Mouse (Mus musculus): ENCODE data around the gene Fignl2. TPM values are rescaled to one million over a fixed set of nuclear protein-coding genes. Genes with fewer than 3 reads are reported as not detected.

Fignl2 gene
- total and polyA plus RNA-seq, 3 experiments = 0.05 TPM; not detected in 2

DNA sequence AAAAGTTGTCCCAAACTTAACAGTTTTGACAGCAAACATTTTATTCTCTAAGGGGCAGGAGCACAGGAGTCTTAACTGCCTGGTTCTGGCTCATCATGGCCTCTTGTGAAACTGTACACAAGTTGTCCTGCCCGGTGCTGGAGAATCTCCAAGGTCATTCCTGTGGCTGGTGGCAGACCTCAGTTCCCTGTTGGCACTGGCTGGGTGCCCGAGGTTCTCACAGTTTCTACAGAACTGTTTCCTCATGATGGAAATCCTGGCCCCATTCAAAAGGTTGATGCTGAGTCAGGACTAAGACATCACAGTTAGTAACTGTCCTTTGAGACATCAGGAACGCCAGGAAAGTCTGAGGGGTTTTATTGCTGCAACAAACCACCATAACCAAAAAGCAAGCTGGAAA, 8.6 kb upstream of the Fignl2 start:
- TF ChIP-seq GATA1 (IDR thresholded peaks at IDR 0.05; ENCODE audit: borderline replicate concordance, low read length) (no peak), CTCF (IDR thresholded peaks at IDR 0.05; ENCODE audit: low read depth, low read length) (no peak)
- no peak overlapping the region for H3K4me3 ChIP-seq (ENCODE audit: low read depth, low read length)
- H3K9me3 ChIP-seq (replicated peaks) = peaks cover 70% of the 10 kb centered on the region
- ATAC-seq (ENCODE audit: extremely low read depth, insufficient number of reproducible peaks, low FRiP score, poor library complexity, severe bottlenecking) (no peak), DNase-seq (ENCODE audit: low spot score) (no peak)
- no peaks in the 10 kb centered on the region for H3K36me3 ChIP-seq (replicated peaks)
- no peaks in the 10 kb centered on the region for H3K27me3 ChIP-seq (ENCODE audit: insufficient read depth, low read length)
- H3K4me1 ChIP-seq (ENCODE audit: insufficient read depth, low read depth, low read length) = no peaks in the 10 kb centered on the region

- Histone ChIP-seq H3K9me3 (replicated peaks) (peaks cover 68% of the 10 kb centered on the region), H3K4me3 (ENCODE audit: low read depth, low read length) (no peak overlapping the region), H3K36me3 (replicated peaks) (no peaks in the 10 kb centered on the region), H3K27me3 (ENCODE audit: insufficient read depth, low read length) (no peaks in the 10 kb centered on the region), H3K4me1 (ENCODE audit: insufficient read depth, low read depth, low read length) (no peaks in the 10 kb centered on the region)
- no peak for DNase-seq (ENCODE audit: low spot score)
- no peak for ATAC-seq (ENCODE audit: extremely low read depth, insufficient number of reproducible peaks, low FRiP score, poor library complexity, severe bottlenecking)
- TF ChIP-seq CTCF (IDR thresholded peaks at IDR 0.05; ENCODE audit: low read depth, low read length) (no peak), POLR2AphosphoS5 (IDR thresholded peaks at IDR 0.05; ENCODE audit: insufficient replicate concordance, low read depth, low read length) (no peak), TAL1 (conservative IDR thresholded peaks at IDR 0.05; ENCODE audit: low read depth, low read length) (no peak), GATA2 (IDR thresholded peaks at IDR 0.05; ENCODE audit: borderline replicate concordance, low read depth, low read length) (no peak), GATA1 (IDR thresholded peaks at IDR 0.05; ENCODE audit: borderline replicate concordance, low read length) (no peak)
These were observed 8.1 kb upstream of the Fignl2 start for GRCm38 (mm10) chr15:101086451-101086850.

GRCm38 (mm10) chr15:101084499-101084898, 6.1 kb upstream of the Fignl2 start:
- no peak for TF ChIP-seq TAL1 (conservative IDR thresholded peaks at IDR 0.05; ENCODE audit: low read depth, low read length)
- no peak for TF ChIP-seq GATA1 (IDR thresholded peaks at IDR 0.05; ENCODE audit: borderline replicate concordance, low read length)
- no peak for TF ChIP-seq GATA2 (IDR thresholded peaks at IDR 0.05; ENCODE audit: borderline replicate concordance, low read depth, low read length)
- TF ChIP-seq POLR2AphosphoS5 (IDR thresholded peaks at IDR 0.05; ENCODE audit: insufficient replicate concordance, low read depth, low read length) = no peak
- no peak for TF ChIP-seq CTCF (IDR thresholded peaks at IDR 0.05; ENCODE audit: low read depth, low read length)
- no peaks in the 10 kb centered on the region for H3K36me3 ChIP-seq (replicated peaks)
- no peaks in the 10 kb centered on the region for H3K27me3 ChIP-seq (ENCODE audit: insufficient read depth, low read length)
- H3K4me1 ChIP-seq (ENCODE audit: insufficient read depth, low read depth, low read length) = no peaks in the 10 kb centered on the region
- no peak for ATAC-seq (ENCODE audit: extremely low read depth, insufficient number of reproducible peaks, low FRiP score, poor library complexity, severe bottlenecking)
- peaks cover 66% of the 10 kb centered on the region for H3K9me3 ChIP-seq (replicated peaks)
- H3K4me3 ChIP-seq (ENCODE audit: low read depth, low read length) = no peak overlapping the region; the same call in 1 of the 2 replicates
- DNase-seq (ENCODE audit: low spot score) = no peak

- Histone ChIP-seq H3K9me3 (replicated peaks) (peaks cover 70% of the 10 kb centered on the region), H3K27me3 (ENCODE audit: insufficient read depth, low read length) (no peaks in the 10 kb centered on the region), H3K4me1 (ENCODE audit: insufficient read depth, low read depth, low read length) (no peaks in the 10 kb centered on the region), H3K36me3 (replicated peaks) (no peaks in the 10 kb centered on the region), H3K4me3 (ENCODE audit: low read depth, low read length) (no peak overlapping the region)
- ATAC-seq (ENCODE audit: extremely low read depth, insufficient number of reproducible peaks, low FRiP score, poor library complexity, severe bottlenecking) (no peak), DNase-seq (ENCODE audit: low spot score) (no peak)
- TF ChIP-seq POLR2AphosphoS5 (IDR thresholded peaks at IDR 0.05; ENCODE audit: insufficient replicate concordance, low read depth, low read length) (no peak), GATA2 (IDR thresholded peaks at IDR 0.05; ENCODE audit: borderline replicate concordance, low read depth, low read length) (no peak), TAL1 (conservative IDR thresholded peaks at IDR 0.05; ENCODE audit: low read depth, low read length) (no peak), GATA1 (IDR thresholded peaks at IDR 0.05; ENCODE audit: borderline replicate concordance, low read length) (no peak), CTCF (IDR thresholded peaks at IDR 0.05; ENCODE audit: low read depth, low read length) (no peak)
These were observed 3.9 kb upstream of the Fignl2 start for GRCm38 (mm10) chr15:101082236-101082635.

- ATAC-seq (ENCODE audit: extremely low read depth, insufficient number of reproducible peaks, low FRiP score, poor library complexity, severe bottlenecking) (no peak), DNase-seq (ENCODE audit: low spot score) (no peak)
- TF ChIP-seq CTCF (IDR thresholded peaks at IDR 0.05; ENCODE audit: low read depth, low read length) (no peak), GATA1 (IDR thresholded peaks at IDR 0.05; ENCODE audit: borderline replicate concordance, low read length) (no peak), GATA2 (IDR thresholded peaks at IDR 0.05; ENCODE audit: borderline replicate concordance, low read depth, low read length) (no peak), TAL1 (conservative IDR thresholded peaks at IDR 0.05; ENCODE audit: low read depth, low read length) (no peak), POLR2AphosphoS5 (IDR thresholded peaks at IDR 0.05; ENCODE audit: insufficient replicate concordance, low read depth, low read length) (no peak)
- H3K4me3 ChIP-seq (ENCODE audit: low read depth, low read length) = no peak overlapping the region
- no peaks in the 10 kb centered on the region for H3K36me3 ChIP-seq (replicated peaks)
- H3K27me3 ChIP-seq (ENCODE audit: insufficient read depth, low read length) = no peaks in the 10 kb centered on the region
- H3K4me1 ChIP-seq (ENCODE audit: insufficient read depth, low read depth, low read length) = no peaks in the 10 kb centered on the region
- H3K9me3 ChIP-seq (replicated peaks) = peaks cover 78% of the 10 kb centered on the region
These were observed 2.7 kb upstream of the Fignl2 start for GRCm38 (mm10) chr15:101081035-101081548.

GRCm38 (mm10) chr15:101080031-101080520, 1.7 kb upstream of the Fignl2 start:
- DNase-seq (ENCODE audit: low spot score) (no peak), ATAC-seq (ENCODE audit: extremely low read depth, insufficient number of reproducible peaks, low FRiP score, poor library complexity, severe bottlenecking) (no peak)
- H3K4me1 ChIP-seq (ENCODE audit: insufficient read depth, low read depth, low read length) = no peaks in the 10 kb centered on the region
- H3K4me3 ChIP-seq (ENCODE audit: low read depth, low read length) = no peak overlapping the region; the same call in 1 of the 2 replicates
- TF ChIP-seq GATA1 (IDR thresholded peaks at IDR 0.05; ENCODE audit: borderline replicate concordance, low read length) (no peak), TAL1 (conservative IDR thresholded peaks at IDR 0.05; ENCODE audit: low read depth, low read length) (no peak), GATA2 (IDR thresholded peaks at IDR 0.05; ENCODE audit: borderline replicate concordance, low read depth, low read length) (no peak), CTCF (IDR thresholded peaks at IDR 0.05; ENCODE audit: low read depth, low read length) (no peak), POLR2AphosphoS5 (IDR thresholded peaks at IDR 0.05; ENCODE audit: insufficient replicate concordance, low read depth, low read length) (no peak)
- H3K9me3 ChIP-seq (replicated peaks) = peaks cover 85% of the 10 kb centered on the region
- no peaks in the 10 kb centered on the region for H3K27me3 ChIP-seq (ENCODE audit: insufficient read depth, low read length)
- H3K36me3 ChIP-seq (replicated peaks) = no peaks in the 10 kb centered on the region

Data from G1E (cell line).